Mouse (Mus musculus) naive thymus-derived CD4-positive, alpha-beta T cell, adult 5 months (primary cell): Measurements from ENCODE around the gene Olfr548-ps1. TPM values are rescaled to one million over a fixed set of nuclear protein-coding genes. Genes with fewer than 3 reads are reported as not detected.

Experiments
- polyA plus RNA-seq: library from polyadenylated mRNA; unstranded; fragments of 100-300 nt; shearing (Covaris generic); gene quantifications from one replicate; pipeline ENCODE4 v1.2.1, GENCODE M21; 2017

Gene Olfr548-ps1
- polyA plus RNA-seq = not detected

DNA sequence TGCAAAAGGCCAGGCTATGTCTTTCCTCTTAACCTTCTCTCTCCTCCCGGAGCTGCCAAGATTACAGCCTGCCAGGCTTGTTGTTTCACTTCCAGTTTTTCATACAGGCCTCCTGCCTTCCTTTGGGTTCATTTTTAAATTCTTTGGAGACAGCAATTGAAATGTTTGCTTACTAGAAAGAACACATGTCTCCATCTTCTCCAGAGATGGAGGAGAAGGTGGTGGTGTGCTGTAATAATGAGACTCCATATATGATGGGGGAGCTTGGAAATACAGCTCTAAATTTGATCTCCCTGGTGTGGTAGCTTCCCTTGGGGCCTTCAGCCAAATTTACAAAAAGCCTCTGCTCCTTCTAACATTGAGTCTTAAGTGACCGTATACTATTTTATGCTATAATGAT lies at the start of gene Olfr548-ps1:
TSS of gene Olfr548-ps1 (plus strand) at position 301 of the 400 bp plus-strand sequence.

DNA sequence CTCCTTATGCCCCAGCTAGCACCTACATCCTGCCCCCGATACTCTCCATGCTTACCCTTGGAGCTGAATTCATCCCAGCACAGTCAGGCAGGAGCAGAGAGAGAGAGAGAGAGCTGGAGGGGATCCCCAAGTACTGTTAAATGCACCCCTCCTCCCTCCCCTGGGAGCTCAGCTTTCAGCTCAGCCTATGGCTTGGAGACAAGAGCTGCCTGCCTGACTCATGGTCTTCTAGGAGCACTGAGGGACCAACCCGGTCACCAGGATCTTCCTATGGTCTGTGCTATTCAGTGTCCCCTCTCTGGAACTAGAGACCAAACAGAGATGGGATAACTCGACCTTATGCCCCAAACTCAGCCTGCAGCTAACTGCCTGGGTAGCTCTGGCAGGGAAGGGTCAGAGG lies 41.2 kb upstream of the Olfr548-ps1 start, which contains the start of gene Olfr545:
TSS of gene Olfr545 (minus strand) at position 101 of the 400 bp plus-strand sequence.

DNA sequence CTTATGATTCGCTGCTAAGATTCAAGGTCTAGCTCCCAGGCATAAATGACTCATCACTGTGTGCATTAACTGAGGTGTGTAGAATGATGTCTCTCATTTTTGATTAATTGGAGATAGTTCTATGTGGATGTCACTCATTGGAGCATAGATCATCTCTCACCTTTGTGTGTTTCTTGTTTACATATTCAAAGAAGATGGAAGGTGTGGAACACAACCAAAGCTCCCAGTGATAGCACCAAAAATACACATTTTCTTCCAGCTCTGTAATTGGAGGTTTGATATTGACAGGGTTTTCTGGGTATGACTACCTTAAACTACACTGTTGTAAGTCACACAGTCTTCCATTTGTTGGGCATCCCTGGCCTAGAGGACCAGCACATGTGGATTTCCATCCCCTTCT lies 6.2 kb upstream of the Olfr548-ps1 start, which contains the start of gene Olfr547:
TSS of gene Olfr547 (plus strand) at position 301 of the 400 bp plus-strand sequence.

DNA sequence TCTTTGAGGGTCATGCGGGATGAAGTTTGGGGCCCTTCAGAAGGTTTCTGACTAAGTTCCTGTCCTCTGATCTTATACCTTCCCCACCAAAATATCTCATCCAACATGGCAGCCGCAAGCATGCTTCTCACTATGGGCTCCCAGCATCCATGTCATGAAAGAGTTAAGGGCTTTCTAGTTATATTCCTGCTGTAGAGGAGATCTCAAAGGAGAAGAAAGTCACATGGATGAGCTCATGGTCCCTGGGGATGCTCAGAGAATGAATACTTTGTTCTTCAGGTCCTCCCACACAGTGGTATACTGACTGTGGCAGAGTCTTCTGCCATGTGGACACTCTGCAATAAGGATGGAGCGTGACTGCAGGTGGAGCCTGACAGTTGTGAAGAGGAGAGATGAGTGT lies 8.9 kb downstream of the Olfr548-ps1 start, which contains the start of gene Olfr549:
TSS of gene Olfr549 (plus strand) at position 301 of the 400 bp plus-strand sequence.

DNA sequence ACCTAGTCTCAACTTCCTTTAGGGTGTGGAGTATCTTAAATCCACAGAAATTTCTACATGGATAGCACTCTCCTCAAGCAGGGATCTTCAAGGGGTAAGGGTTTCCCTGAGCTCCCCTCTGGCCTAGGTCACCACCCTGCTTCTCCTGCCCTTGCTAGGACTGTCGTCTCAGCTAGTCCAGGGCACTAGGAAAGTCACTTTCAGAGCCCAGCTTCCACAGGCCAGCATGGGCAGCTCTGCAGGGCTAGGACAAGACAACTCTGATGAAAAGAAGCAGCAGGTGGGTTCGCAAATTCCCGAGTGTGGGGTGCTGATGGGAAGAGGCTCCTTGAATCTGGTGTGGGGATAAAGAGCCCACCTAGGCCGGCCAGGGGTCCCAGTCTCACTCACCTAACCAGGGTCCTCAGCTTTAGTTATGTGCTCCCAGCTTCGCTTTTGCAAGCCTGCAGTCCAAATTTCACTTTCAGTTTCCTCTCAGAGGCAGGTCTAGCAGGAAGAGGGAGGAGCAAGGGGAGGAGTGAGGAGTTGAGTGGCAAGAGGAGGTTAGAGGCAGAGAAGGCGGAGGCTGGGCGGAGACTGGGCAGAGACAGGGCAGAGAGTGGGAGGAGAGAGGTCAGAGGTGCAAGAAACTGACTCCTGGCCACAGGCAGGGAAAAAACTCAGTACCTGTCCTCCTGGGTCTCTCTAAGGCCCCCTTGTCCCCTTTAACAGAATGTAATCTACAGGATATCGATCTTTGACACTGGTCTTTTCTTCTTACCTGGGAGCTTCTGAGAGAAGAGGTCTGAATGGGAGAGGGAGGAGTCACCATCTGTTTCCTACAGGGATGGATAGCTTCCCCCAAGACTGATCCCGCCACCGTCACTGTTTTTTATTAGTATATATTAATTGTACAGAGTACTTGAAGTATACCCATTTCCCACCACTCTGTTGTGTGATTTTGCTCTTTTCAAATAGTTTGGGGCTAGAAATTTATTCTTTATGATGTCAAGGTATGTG lies 24.6 kb downstream of the Olfr548-ps1 start, which contains the start of gene Trim21:
TSS of gene Trim21 (minus strand) at position 488 of the 999 bp plus-strand sequence.

DNA sequence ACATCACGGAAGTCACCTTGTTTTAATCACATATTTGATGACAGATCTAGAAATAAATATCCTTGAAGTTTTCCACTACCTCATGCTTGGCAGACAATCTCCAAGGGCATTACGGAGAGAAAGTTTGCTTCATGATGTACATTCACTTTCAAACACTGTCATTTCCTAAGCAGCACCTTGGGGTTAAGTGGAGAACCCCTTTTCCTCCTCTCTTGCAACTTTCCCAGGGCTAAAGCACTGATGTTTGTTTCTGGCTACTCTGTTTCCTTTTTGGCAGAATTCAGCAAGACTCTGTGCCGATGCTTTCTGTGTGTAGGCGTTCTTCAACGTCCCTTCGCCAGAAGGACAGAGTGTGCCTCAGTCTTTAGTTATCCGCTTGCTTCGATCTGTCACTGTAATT lies 30.4 kb downstream of the Olfr548-ps1 start, which contains the start of gene Olfr550:
TSS of gene Olfr550 (plus strand) at position 301 of the 400 bp plus-strand sequence.

DNA sequence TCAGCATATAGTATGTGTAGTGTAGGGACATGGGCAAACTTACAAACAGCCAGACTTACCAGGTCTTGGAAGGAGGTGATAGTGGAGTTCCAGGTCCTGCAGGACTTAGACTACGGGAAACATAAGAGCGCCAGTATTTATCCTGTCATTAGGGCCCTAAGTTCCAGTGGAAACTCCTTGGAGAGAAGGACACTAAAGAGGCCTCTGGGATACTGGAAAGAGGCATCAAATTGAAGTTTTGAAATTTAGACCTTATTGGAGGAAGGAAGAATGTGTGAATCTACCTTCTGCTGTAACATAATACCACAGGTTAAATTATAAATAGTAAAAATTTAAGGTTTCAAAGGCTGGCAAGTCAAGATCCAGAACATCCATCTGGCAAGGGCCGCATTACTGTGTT lies 51.1 kb downstream of the Olfr548-ps1 start, which contains the start of gene Olfr551:
TSS of gene Olfr551 (minus strand) at position 101 of the 400 bp plus-strand sequence.

Other genes starting within 250 kb of the Olfr548-ps1 start
- gene Rrm1, start 99.2 kb upstream of the Olfr548-ps1 start, polyA plus RNA-seq = 28.8 TPM
- not detected for gene Olfr543, start 59.2 kb upstream of the Olfr548-ps1 start, polyA plus RNA-seq
- gene Olfr544, start 52.6 kb upstream of the Olfr548-ps1 start, polyA plus RNA-seq = 0.14 TPM
- not detected for gene Olfr545, start 41.3 kb upstream of the Olfr548-ps1 start, polyA plus RNA-seq
- gene Olfr547, start 6.1 kb upstream of the Olfr548-ps1 start, polyA plus RNA-seq = not detected
- not detected for gene Olfr549, start 9.0 kb downstream of the Olfr548-ps1 start, polyA plus RNA-seq
- 28.9 TPM for gene Trim21, start 24.6 kb downstream of the Olfr548-ps1 start, polyA plus RNA-seq
- gene Olfr550, start 30.5 kb downstream of the Olfr548-ps1 start, polyA plus RNA-seq = not detected
- not detected for gene Olfr551, start 51.0 kb downstream of the Olfr548-ps1 start, polyA plus RNA-seq
- not detected for gene Olfr552, start 56.9 kb downstream of the Olfr548-ps1 start, polyA plus RNA-seq
- gene Olfr553, start 77.3 kb downstream of the Olfr548-ps1 start, polyA plus RNA-seq = not detected
- 0.30 TPM for gene Olfr554, start 97.5 kb downstream of the Olfr548-ps1 start, polyA plus RNA-seq
- gene Olfr555, start 117.9 kb downstream of the Olfr548-ps1 start, polyA plus RNA-seq = not detected
- not detected for gene Olfr556, start 124.0 kb downstream of the Olfr548-ps1 start, polyA plus RNA-seq
- 10.0 TPM for gene Trim68, start 146.4 kb downstream of the Olfr548-ps1 start, polyA plus RNA-seq
- gene Olfr557, start 155.0 kb downstream of the Olfr548-ps1 start, polyA plus RNA-seq = not detected
- not detected for gene Olfr558, start 161.3 kb downstream of the Olfr548-ps1 start, polyA plus RNA-seq
- not detected for gene Olfr33, start 178.2 kb downstream of the Olfr548-ps1 start, polyA plus RNA-seq
- gene Olfr559, start 186.6 kb downstream of the Olfr548-ps1 start, polyA plus RNA-seq = not detected
- not detected for gene Olfr560, start 218.5 kb downstream of the Olfr548-ps1 start, polyA plus RNA-seq
- not detected for gene Olfr78, start 218.6 kb downstream of the Olfr548-ps1 start, polyA plus RNA-seq
- not detected for gene Olfr561, start 230.3 kb downstream of the Olfr548-ps1 start, polyA plus RNA-seq